Mouse (Mus musculus) layer of hippocampus, postnatal 10 days (tissue): ENCODE measurements at regions not wholly inside any gene's neighbourhood (a gene's known extent, or its start where the extent isn't known, plus 50 kb on each side); places are given as distances from the start of the nearest gene placed in this dataset.
A peak's percentile ranks its signal among the peaks of the same experiment; 100 is the strongest.

Experiments used
- DNase-seq, 2 experiments: peaks; one replicate each; pipeline ENCODE4 v3.0.0; 2021; ENCODE audit warnings: low spot score in 2 of 2

DNA sequence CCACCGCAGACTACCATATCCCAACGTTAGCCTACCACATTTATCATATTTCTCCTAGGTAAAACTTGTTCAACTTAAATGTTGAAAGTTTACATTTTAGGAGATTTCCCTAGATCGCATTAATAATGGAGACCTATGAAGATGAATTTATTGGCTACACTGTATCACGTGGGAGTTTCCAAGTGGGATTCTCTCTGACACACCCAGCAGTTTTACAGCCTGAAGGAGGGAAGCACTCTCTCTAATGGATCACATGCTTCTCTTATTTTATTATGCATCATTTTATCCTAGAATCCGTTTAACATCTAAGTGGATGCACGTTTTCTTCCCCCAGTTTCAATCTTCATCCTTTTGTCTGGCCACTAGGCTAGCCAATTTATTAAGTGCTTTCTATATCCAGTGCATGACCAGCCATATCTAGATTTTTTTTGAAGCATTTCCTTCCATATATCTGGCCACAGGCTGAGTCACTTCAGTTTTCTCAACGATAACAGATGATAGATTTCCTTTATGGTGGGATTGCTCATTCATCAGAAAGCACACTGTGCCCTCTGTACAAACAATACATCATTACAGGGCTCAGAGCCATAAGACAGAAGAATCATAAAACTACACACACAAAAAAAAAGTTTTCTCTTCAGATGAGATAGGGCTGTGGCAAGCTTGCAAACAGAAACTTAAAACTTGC is 476.3 kb upstream of the Syt1 start:
- no peak for DNase-seq

DNA sequence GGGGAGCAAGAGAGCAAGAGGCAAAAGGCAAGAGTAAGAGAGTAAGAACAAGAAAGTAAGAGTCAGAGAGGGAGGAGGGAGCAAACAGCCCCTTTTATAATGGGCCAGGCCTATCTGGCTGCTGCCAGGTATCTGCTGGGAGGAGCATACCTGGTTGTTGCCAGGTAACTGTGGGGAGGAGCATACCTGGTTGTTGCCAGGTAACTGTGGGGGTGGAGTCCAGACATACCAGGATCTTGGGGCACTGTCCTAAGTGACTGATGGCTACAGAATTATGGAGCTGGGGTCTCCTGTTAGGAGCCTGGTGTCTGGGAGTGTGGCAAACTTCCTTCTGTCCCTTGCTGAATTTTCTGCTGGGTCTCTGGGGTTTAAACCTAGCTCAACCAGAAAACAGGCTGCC is 469.8 kb upstream of the Syt1 start:
- DNase-seq = no peak

DNA sequence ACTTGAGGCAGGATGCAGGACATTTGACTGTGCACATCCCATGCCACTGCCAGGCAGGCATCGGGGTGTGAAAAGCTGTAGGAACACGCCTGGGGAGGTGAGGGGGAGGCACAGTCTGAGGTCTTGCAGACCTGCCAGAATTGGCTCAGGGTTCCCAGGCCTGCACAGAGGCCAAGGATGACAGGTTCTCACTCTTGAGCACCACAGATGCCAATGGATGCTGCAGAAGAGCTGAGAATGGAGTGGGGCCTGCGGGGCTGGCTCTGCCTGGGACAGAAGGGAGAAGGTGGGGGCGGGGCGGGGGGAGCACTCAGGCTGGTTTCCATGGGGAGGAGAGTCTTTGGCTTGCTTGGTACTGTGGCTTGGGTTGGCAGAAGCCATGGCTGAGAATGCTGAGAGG is 469.2 kb upstream of the Syt1 start:
- DNase-seq = no peak

DNA sequence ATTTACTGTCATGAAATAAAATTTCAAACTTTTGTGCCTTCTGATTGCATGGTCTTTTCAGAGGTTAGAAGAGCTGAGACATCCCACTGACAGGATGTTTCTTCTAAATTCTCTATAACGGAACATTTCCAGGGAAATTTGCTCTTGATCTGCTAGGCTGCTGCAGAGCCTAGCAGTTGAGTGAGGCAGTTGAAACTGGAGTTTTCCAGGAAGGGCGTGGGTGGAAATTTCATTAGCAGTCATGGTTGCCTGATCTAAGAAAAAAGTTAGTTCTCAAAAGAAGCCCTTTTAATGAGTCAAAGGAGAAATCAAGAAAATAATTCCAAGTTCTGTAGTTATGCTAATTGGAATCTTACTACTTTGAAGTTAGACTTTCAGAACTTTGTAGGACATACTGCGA is 455.7 kb upstream of the Syt1 start:
- no peak for DNase-seq

DNA sequence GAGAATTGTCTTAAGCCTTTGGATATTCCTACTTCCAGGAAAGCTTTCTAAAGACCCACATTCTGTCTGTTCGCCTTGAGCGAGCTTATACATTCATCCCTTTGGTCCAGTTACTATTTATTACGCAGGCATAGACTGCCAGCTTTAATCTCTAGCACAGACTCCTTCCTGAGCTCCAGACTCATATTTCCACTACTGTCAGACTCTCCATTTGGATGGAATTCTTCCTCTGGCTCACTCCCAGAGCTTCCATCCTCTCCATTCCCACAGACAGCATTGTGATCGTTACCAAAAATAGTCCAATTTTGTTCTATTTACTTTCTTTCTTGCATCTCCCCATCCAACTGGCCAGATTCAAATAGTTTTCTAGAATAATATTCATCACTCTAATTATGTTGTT is 420.3 kb upstream of the Syt1 start:
- no peak for DNase-seq

DNA sequence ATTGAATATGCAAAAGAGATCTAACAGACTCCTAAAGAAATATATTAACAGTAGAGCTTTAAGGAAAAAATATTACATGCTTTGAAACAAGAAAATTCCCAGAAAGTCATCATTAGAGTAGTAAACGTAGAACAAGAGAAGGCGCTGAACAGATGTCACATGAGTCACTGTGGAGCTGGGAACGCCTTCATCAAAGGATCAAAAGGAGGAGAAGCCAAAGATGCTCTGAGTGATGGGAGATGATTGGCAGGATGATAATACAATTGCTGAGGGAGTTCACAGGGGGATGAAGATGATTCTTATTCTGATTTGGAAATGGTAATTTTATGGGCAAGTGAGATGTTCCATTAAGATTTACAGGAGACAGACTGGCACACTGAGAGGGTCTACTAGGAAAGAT is 417.1 kb upstream of the Syt1 start:
- DNase-seq = no peak

DNA sequence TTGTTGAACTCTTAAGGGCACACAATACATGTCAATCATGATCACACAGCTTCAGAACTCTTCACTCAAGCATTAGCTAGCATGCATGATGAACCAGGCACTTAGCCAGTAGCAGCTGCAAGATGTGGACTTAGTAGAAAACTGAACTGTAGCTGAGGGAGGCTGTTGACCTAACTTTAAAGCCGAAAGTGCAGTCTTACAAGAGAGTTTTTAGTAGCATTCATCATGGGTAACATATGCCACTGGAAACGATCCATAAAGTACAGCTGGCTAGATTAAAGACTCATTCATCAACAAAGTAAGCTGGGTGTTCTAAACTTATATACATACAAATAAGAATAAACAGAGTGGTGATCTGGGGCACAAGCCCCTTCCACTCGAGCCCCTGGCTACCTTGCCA is 396.2 kb upstream of the Syt1 start:
- DNase-seq = no peak

DNA sequence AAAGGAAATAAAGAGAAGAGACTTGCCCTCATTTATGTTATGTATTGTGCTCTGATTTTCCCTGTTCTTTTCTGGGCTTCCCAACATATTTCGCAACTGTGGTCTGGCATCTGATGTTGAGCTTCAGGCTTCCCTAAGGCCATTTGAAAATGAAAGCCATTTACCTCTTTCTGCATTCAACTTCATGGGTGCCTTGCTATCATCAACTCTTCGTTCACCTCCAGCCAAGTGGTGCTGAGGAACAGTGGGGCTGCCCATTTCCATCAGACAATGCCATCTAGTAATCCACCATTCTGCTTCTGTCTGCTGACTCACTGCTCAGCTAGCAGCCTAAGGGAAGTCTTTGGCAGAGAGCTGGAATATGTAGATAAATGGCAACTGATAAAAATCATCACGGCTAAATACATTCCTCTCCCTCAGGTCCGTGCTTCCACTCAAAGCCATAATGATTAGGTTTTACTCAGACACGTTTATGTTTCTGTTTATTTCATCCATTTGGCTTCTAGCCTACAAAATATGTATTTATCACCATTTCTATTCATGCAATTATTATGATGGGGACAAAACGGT is 394.4 kb upstream of the Syt1 start:
- no peak for DNase-seq

DNA sequence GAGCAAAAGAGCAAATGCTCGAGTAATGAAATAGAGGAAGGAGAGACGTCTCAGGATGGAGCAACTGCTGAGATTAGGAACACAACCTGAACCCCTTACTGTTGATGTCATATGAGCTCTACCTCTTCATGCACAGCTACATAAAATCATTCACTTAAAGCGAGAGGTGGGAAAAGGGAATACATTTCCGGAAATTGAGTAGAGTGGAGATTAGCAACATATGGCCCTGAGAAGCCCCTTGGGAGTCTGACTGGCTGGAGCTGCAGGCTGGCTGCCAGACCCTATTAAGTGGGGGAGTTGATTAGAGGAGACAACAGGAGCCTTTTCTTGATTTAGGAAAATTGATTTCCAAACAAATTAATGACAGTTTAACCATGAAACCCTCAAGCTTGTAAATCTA is 373.0 kb upstream of the Syt1 start:
- no peak for DNase-seq

DNA sequence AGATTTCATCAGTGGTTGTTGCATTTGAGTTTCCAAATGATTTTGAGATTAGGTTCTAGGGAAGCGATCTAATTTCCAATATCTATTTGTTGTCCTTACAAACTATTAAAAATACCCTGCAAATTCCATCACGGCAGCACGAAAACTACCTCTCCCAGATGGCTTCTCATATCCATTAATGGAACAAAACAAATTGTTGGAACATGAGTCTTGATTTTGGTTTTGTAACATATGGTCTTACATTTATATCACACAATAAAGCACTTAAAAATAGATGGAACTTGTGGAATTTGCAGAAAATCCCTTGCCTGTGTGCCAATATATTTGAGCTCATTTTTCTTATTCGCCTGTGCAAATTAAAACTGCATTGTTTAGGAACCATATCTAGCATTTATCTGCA is 368.1 kb upstream of the Syt1 start:
- DNase-seq = no peak

DNA sequence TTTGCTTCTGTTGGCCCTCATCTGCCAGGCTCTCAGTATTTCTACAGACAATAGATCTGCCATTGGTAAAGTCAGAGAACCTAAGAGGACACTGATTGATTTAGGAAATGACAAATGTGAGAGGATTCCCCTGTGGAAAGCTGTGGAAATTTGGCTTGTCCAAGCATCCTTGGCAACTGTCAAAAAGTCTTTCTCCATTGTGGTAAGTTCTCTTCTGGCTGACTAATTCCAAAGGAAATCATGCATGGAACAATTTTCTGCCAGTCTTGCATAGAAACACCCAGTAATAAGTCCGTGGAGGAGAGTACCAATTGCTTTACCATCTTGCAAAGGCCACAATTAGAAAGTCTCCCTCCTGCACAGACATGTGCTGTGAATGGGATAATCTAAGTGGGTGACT is 349.4 kb upstream of the Syt1 start:
- DNase-seq = no peak

DNA sequence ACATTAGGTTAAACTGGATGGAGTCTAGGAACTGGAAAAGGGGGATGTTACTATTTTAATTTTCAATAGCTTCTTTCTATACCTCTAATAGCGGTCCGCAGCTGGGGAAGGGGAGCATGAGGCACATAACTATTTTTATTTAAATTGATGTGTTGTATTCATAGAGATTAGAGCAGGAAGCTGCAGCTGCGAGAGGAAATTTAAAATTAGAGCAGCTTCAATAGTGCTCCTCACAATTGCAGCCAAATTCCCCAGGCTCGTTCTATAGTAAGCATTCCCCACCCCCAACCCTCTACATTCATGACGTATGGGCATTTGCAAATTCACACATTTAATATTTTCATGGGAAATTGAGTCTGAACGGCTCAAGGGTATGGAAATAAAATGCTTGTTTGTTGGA is 348.0 kb upstream of the Syt1 start:
- DNase-seq = no peak

DNA sequence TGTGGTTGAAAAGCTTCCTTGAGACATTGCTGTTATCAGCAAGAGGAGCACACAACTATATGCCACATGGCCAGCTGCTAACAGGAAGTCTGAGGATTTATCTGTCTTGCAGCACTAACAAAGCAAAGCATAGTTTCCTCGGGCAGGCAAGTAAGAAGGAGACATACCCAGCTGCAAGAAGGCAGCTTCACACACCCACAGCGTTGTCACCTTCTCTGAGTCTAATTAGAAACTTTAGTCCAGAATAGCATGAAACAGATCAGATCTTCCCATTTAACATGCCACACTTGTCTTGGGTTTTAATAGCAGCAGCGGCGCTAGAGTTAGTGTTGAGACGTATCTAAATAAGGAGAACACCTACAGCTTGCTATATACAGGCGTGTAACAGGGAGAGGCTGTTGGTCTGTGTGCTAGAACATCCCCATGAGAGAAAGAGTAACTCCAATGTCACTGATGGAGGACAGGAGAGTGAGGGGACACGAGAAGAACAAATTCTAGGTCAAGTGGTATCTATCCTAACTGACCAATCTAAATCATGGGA is 322.1 kb upstream of the Syt1 start:
- DNase-seq = no peak

DNA sequence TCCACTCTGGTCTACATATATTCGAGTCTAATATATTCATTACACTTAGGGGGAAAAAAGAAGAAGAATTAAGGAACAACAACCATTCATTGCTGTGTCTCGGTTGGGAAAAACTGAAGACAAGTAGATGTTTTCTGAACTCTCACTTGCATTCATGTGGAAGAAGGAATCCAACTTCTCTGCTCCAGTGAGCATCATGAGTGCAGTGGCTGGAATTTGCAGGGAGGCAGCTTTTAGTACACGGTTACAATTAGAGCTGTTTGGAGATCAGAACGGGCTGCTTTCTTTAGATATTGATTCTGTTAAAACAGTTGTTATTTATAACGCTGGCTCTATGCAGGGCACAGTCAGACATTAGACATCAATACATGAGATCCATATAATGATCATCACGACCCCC is 298.5 kb upstream of the Syt1 start:
- no peak for DNase-seq

DNA sequence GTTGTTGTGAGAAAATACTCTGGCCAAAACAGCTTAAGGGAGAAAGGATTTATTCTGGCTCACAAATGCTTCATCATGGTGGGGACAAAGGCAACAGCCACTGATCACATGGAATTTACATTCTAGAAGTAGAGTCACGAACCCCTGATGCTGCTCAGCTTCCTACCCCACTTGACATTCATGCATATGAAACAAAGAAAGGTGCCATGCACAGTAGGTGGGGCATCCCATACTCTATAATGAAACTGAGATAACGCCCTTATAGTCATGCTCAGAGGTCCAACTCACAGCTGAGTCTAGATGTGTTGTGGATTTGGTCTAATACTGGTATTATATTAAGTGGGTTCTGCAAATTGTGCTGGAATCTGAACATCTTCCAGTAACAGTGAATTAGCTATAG is 289.4 kb upstream of the Syt1 start:
- no peak for DNase-seq

DNA sequence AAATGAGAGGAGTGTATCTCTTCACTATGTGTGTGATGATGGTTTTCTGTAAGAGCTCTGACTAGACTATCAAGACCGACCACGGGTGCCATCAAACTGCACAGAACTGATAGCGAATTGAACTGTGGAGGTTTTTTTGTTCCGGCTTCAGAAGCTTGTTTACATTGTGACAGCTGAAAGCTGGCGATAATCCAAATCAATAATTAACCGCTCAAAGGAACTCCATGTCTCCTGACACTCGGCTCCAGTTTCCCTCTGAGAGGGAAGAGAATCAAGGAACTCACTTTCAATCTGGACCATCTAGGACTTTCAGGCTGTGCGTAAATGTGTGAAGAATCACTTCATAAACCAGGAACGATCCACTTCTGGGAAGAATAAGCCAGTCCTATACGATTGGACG is 289.0 kb upstream of the Syt1 start:
- no peak for DNase-seq

DNA sequence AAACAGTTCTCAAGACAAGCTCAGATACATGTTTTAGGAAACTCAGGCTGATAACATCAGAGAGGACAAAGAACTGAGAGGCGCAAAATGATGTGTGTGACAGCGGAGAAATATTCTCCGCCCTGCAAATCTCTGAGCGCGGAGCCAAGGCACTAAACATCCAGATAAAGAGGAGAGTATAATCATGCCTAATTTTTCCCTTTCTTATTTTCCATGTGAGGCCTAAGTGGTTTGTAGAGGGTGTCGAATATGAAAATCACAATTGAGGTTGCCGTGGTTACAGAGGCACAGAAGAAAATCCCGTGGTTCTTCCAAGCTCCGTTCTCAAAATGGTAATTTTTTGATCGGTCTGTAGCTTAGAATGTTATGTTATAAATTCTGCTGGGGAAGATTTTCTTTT is 272.6 kb upstream of the Syt1 start:
- DNase-seq = peak; percentile 2 to 11

DNA sequence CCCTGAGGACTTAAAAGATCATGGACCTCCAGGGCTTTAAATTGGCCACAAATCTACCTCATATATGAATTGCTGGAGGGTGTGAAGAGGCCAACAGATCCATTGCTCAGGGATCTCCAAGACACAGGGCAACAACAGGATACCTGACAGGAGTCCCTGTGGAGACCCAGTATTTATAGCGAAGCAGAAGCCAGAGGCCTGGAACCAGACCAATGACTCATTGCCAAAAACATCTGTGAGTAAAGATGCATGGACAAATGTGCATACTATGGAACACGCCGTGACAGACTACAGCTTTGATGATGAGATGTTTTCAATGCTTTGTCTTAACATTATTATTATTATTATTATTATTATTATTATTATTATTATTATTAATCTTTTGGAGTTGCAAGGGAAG is 239.0 kb upstream of the Syt1 start:
- no peak for DNase-seq

DNA sequence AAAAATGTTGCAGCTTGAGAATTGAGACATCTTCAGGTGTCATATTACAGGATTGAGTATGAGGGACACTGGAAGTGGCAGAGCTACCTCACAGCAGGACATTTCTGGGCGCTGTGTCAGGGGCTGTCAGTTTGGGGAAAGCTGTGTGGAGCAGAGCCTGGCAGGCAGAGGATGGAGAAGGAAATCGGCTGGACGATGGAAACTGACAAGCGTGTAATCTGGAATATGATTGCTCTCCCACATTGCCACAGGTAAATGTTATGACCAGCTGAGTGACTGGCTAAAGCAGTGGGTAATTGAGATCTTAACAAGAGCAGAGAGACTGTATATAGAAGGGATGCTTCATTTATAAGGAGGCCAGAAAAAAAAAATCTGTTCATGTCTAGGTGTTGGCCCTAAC is 235.5 kb upstream of the Syt1 start:
- no peak for DNase-seq

DNA sequence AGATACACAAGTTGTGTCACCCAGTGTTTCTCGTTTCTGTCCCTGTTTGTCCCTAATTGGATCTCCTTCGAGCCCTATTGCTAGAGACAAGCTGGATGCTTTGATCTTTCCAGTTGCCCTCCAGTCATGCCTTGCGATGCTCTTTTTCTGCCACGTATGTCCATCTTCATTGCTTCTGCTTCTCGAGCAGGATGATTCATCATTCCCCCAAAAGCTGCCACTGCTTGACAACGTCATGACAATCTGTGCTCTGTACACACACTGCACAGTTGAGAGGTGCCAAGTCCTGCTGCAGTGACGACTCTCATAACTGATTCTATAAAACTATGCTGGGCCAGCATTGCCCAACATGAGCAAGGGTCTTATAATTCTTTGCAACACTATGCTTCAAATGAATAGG is 226.2 kb upstream of the Syt1 start:
- no peak for DNase-seq

DNA sequence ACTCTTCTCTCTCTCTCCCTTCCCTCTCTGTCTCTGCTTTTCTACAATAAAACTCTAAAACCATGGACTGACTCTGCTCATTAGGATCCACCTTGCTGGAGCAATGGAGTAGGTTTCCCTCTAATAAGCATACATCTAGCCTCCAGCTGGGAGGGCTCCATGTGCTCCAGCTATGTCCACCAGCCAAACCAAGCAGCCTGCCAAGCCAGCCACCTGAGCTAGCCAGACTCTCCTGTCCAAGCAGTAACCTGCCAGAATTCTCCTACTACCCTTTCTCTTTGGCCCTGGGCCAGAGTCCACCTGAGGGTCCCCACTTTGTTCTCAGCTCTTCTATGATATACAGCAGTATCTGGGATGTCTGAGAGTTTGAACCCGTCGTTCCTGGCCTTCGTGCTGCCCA is 216.2 kb upstream of the Syt1 start:
- DNase-seq = no peak

DNA sequence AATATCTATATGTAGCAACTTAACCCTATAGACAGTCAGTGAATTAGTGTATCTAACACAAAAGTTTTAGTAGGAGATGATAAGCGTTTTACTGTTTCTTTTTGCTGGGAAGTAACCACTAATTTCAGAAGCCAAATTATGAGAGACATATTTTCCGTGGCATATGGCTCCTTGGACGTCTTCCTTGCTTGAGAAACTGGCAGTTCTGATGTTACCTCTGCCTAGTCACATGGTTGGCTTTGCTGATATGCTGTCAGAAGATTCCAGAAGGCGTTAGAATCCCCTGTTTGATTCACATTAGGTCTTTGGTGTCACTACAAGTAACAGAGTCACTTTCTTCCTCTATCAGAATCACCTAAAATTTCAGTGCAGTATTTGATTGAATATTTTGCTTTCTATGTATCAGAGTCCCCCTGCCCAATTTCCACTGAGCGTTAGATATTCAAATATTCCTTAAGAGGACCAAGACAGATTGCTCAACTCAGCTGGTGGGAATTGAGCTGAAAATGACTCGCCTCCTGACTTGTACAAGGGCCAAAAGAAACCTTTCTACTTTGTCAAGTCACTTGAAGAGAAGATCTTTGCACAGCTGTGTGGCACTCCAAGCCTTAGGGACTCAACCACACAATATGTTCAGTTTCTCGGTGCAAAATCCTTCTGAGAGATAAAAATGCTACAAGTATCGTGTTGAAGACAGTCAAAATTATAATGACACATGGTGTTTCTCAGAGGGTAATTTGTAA is 178.2 kb upstream of the Syt1 start:
- no peak for DNase-seq

DNA sequence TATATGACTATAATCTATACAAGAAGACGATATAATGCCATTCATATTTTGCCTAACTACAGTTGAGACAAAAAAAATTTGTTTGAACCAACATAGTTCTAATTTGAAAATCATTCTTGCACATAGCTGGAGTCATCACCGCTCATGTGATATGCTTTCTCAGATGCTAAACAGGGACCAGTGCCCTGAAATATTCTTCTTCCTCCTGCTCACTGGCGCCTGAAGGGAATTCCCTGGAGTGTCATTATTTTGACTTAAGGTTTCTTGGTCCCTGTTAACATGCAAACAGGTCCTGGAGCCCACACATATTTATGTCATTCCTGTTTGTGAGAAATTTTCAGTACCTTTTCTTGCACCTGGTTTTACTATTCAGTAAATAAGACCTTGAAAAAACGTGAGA is 177.5 kb upstream of the Syt1 start:
- no peak for DNase-seq
